Mouse (Mus musculus) cerebellum, postnatal 25 days (tissue): ENCODE measurements around the gene B3gnt5.
"Not testable (repeated sequence)": the region's sequence is repeated elsewhere in the genome, so short reads cannot be mapped to it uniquely, and the experiment has no call there.

Source experiments
- DNase-seq, 2 experiments: peaks; one replicate each; pipeline ENCODE4 v3.0.0; 2021; ENCODE audit warnings: mixed read lengths in 2 of 2

Gene B3gnt5

GRCm38 (mm10) chr16:19760074-19760473 is at the start of gene B3gnt5:
Gene B3gnt5, plus strand, starts transcription at chr16:19760208.
- DNase-seq, result peak in 1 of 2 experiments; percentile 20

GRCm38 (mm10) chr16:19720959-19721358 is 39.0 kb upstream of the B3gnt5 start:
- no peak for DNase-seq

- DNase-seq, result not testable (repeated sequence)
These were observed 35.9 kb upstream of the B3gnt5 start for GRCm38 (mm10) chr16:19724139-19724538.

GRCm38 (mm10) chr16:19732896-19733295 is 27.1 kb upstream of the B3gnt5 start:
- DNase-seq, result no peak

- peak; percentile 19 for DNase-seq
These were observed 793 bp downstream of the B3gnt5 start for GRCm38 (mm10) chr16:19760505-19761496.

GRCm38 (mm10) chr16:19761691-19762090 is 1.7 kb downstream of the B3gnt5 start:
- no peak for DNase-seq

GRCm38 (mm10) chr16:19766107-19766506 is 6.1 kb downstream of the B3gnt5 start:
- DNase-seq, result no peak

GRCm38 (mm10) chr16:19768046-19768445 is 8.0 kb downstream of the B3gnt5 start:
- no peak for DNase-seq

GRCm38 (mm10) chr16:19772013-19772412 is 12.0 kb downstream of the B3gnt5 start:
- DNase-seq, result no peak

GRCm38 (mm10) chr16:19786386-19787090 is 26.5 kb downstream of the B3gnt5 start:
- DNase-seq, result peak in 1 of 2 experiments; percentile 27

- DNase-seq, result no peak
These were observed 29.9 kb downstream of the B3gnt5 start for GRCm38 (mm10) chr16:19789914-19790313.

GRCm38 (mm10) chr16:19818801-19819200 is 58.8 kb downstream of the B3gnt5 start:
- peak in 1 of 2 experiments; percentile 43 for DNase-seq
